Mouse (Mus musculus): ENCODE data around the gene Ankrd33b.

DNA sequence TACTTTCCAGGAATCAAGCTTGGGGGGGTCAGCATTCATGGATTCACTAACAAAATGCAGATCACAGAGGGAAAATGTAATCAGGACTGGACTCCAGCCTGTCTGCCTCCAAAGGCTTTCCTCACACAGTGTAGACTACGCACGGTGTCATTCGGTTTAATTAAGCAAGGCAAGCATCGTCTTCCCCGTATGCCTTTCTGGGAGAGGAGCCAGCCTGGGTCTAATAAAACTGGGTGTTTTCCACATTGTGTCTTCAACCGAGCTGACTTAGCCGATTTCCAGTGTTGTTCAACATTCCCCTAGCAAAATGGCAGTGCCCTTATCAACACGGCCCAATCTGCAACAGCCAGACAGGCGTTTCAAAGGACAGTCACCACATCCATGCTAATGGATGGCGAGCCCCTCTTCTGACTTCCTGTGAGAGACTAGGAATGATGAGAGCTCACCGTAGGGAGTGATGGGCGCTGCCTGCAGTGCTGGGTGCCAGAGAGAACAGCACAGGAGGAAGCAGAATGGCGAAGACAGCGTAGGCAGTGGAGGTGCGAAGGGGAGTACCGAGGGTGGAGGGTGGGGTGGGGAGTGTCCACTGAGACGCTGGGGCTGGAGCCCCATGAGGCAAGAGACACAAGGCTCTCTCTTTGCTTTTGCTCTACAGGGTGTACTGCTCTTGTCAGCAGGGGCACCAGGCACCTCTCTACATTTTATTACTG, 82.4 kb downstream of the Ankrd33b start:
- TF ChIP-seq GATA1 (IDR thresholded peaks at IDR 0.05; ENCODE audit: borderline replicate concordance, low read length) (no peak), FLI1 (IDR thresholded peaks at IDR 0.05; ENCODE audit: low read length) (no peak)
